Mouse (Mus musculus): ENCODE measurements at regions not wholly inside any gene's neighbourhood (a gene's known extent, or its start where the extent isn't known, plus 50 kb on each side); places are given as distances from the start of the nearest gene placed in this dataset.

DNA sequence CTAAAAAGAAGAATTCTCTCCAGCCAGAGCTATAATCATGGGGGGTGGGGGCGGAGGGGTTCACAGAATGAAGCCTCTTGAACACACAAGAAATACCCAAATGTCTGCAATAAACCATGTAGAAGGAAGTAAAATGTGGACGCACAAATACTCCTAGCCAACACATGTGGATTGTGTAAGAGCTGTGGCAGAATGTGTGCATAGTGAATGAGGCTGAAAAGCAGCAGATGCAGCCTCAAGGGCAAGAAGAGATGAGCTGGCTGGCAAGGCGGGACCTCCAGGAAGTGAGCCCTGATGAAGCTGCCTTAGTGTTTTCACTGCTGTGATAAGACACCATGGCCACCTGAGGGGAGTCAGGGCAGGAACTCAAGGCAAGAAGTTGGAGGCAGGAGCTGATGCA lies 53.3 kb upstream of the Arhgap28 start:
- no peak for DNase-seq

GRCm38 (mm10) chr17:68060455-68060854 lies 56.5 kb upstream of the Arhgap28 start:
- DNase-seq: no peak

DNA sequence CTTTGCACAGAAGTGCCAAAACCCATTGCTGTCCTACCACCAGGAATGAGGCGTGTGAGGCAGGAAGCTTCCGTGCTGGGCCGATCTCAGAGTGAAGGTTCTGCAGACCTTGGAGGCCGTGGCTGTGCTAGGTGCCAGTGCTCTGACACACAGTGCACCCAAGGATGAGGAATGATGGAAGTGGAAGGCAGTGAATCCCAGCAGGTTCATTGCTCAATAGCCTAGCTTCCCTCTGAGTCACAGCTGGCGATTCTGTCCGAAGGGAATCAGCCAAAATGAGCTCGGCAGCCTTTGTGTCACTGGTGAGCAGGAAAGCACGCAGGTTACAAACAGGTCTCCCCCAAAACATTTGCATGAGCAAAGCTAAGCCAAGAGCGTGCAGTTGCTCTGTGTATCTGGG lies 61.8 kb upstream of the Arhgap28 start:
- peak; percentile 56 for DNase-seq

DNA sequence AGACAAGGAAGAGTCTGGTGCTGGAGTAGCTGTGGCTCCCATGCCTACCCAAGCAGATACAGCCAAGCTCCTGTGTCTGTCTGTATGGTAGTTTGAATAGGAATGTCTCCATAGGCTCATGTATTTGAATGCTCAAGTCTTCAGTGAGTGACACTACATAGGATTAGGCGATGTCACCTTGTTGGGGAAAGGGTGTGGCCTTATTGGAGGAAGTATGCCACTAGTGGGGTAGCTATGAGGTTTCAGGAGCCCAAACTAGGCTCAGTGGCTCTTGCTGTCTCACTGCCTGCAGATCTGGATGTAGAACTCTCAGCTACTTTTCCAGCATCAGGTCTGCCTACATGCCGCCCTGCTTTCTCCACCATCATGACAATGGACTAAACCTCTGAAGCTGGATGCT lies 62.3 kb upstream of the Arhgap28 start:
- no peak for DNase-seq

- DNase-seq: no peak
Measured at GRCm38 (mm10) chr17:68069008-68069407, 65.1 kb upstream of the Arhgap28 start.

DNA sequence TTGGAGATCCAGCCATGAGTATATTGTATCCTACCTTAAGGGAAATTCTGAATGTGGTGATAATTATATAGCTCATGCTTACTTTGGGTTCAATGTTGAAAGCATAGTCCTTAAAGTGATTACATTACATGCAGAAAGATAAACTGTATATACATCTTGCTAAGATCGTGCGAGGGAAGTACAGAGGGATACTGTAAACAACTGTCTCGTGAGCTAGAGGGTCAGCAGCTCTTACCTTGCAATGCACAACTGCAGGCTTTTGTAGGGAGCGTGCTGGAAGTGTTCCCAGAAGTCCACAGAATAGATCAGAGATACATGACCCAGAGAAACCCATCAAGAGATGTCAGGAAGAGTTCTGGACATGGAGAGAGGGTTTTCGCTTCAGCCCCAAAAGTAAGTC lies 65.6 kb upstream of the Arhgap28 start:
- DNase-seq: no peak

DNA sequence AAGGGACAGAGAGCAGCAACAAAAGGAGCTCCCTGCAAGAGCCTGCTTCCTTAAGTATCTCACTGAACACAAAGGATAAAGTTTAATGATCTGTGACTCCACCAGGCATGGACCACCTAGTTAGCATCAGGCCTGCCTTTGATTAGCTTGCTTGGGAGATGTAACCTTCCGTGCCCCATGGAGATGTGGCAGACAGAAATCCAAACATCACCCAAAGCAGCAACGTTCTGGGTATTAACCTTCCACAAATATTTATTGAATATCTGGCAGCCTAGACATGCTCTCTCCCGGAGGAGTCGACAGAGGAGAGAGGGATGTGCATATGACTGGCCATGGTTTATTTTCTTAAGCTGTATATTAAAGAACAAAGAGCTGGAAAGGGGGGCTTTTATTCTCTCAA lies 67.6 kb upstream of the Arhgap28 start:
- DNase-seq: no peak

- no peak for DNase-seq
Measured at GRCm38 (mm10) chr17:68075712-68076111, 71.8 kb upstream of the Arhgap28 start.

DNA sequence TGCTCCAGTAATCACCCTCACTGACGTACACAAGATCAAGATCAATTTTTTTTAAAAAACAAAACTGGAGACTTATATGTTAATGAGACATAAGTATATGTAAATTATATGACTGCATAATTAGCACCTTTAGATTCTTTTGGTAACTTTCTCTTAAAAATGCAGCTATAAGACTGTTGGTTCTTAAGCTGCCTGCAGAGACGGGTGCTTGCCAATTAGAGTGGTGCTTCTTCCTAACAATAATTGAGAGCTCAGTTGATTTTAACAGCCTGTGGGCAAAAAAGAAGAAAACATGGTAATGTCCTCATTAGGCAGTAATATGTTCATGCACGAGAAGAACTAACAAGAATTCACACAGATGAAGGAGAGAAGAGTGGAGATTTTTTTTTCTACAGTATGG lies 74.8 kb upstream of the Arhgap28 start:
- DNase-seq: no peak

- DNase-seq: no peak
Measured at GRCm38 (mm10) chr17:68084446-68084845, 80.5 kb upstream of the Arhgap28 start.

GRCm38 (mm10) chr17:68087149-68087548 lies 83.2 kb upstream of the Arhgap28 start:
- no peak for DNase-seq

DNA sequence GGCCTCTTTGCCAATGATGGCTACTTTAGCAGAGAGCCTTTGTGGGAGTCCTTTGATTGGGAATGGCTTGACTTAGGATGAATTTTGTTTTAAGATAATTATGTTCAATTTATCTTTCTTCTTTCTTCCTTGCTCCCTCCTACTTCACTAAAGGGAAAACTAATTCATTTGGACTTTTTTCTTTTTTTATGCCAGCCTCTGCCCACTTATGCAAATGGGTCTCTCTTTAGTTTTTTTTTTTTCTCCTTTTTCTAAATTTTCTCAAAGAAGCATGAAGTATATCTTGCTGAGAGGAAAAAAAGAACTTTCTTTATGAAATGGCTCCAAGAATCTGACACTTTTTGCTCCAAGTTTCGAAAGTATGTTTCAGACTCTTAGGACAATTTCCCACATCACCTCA lies 85.3 kb upstream of the Arhgap28 start:
- no peak for DNase-seq

DNA sequence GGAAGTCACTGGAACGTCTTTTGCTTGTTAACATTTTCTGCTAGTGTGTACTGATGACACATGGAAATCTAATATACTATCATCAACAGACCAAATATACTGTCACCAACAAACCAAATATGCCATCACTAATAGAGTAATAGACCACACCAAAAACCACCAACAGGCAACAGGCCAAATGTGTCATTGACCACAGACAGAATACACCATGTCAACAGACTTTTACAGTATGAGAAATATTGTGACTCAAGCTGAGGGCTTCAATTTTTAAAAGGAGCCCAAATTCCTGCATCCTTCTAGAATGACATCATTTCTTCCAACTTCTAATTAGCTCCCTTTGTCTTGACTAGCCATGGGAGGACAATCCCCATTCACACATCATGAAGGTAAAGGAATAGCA lies 85.9 kb upstream of the Arhgap28 start:
- DNase-seq: no peak

- DNase-seq: no peak
Measured at GRCm38 (mm10) chr17:68096982-68097381, 93.1 kb upstream of the Arhgap28 start.

- DNase-seq: no peak
Measured at GRCm38 (mm10) chr17:68097436-68097835, 93.5 kb upstream of the Arhgap28 start.

DNA sequence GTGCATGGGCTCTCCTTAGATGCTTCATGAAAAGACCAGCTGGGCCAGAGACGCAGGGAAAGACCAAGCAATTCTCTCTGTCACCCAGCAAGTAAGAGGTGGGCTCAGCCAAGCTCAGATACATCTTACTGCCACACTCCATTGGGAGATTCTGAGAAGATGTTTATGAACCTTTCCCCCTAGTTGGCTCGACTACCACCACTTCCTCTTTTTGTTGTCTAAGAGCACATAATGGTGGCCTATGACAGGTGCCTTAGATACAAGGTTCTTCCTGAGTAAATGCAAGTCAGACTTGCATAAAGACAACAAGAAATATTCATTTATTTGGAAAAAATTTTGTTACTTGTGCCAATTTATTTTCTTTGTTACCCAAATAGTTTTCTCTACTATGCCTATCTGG lies 96.2 kb upstream of the Arhgap28 start:
- DNase-seq: no peak

DNA sequence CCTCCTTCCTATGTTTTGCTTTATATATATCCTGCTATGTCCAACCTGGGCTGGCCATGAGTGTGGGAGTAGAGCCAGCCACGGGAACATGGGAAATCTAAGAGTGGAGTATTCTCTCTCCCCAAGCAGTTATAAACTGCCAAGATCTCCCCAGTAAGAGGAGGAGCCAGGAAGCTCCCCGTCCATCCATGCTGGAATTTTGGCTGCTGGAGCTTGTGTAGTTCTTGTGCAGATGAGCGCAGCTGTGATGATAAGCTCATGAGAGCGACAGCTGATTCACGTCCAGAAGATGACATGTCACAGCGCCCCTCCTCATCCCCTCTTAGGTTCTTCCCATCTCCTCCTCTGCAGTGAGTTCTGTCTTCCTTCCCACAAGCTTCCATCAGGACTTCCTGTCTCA lies 99.4 kb upstream of the Arhgap28 start:
- no peak for DNase-seq

- DNase-seq: peak; percentile 19
Measured at GRCm38 (mm10) chr17:68106366-68106765, 102.4 kb upstream of the Arhgap28 start.

GRCm38 (mm10) chr17:68107875-68108274 lies 104.0 kb upstream of the Arhgap28 start:
- no peak for DNase-seq

- DNase-seq: no peak
Measured at GRCm38 (mm10) chr17:68111834-68112473, 108.0 kb upstream of the Arhgap28 start.

GRCm38 (mm10) chr17:68112763-68113330 lies 108.9 kb upstream of the Arhgap28 start:
- DNase-seq: no peak

- DNase-seq: no peak
Measured at GRCm38 (mm10) chr17:68115599-68115998, 111.7 kb upstream of the Arhgap28 start.

GRCm38 (mm10) chr17:68119055-68119698 lies 115.3 kb upstream of the Arhgap28 start:
- no peak for DNase-seq

- no peak for DNase-seq
Measured at GRCm38 (mm10) chr17:68120230-68120629, 116.3 kb upstream of the Arhgap28 start.

Data from adrenal gland, postnatal 10 days (tissue).